Mouse (Mus musculus): ENCODE results near the gene Slc30a2. TPM values are rescaled to one million over a fixed set of nuclear protein-coding genes. Genes with fewer than 3 reads are reported as not detected.
A peak's percentile ranks its signal among the peaks of the same experiment; 100 is the strongest.

Slc30a2 gene
- total RNA-seq, 2 experiments from 2014 or later = 0.29 to 0.66 TPM

- DNase-seq = peak; percentile 67
These were observed 58.2 kb downstream of the Slc30a2 start for GRCm38 (mm10) chr4:134401181-134401661.

GRCm38 (mm10) chr4:134401856-134402570, 59.0 kb downstream of the Slc30a2 start:
- DNase-seq = no peak

- peak; percentile 23 for DNase-seq
These were observed 59.7 kb downstream of the Slc30a2 start for GRCm38 (mm10) chr4:134402571-134403262.

GRCm38 (mm10) chr4:134403721-134404120, 60.7 kb downstream of the Slc30a2 start:
- no peak for DNase-seq

Other genes with a start within 250 kb of the Slc30a2 start
- 1 to 10 TPM in 1 of 2 experiments, under 1 TPM in 1; 0.70 to 2.1 TPM for gene Cd52, start 248.1 kb upstream of the Slc30a2 start, total RNA-seq (2021)
- gene Ubxn11, start 240.6 kb upstream of the Slc30a2 start, total RNA-seq (2021) = 1 to 10 TPM in 1 of 2 experiments, under 1 TPM in 1; 0.73 to 1.7 TPM
- 10 to 100 TPM; 44.9 to 59.6 TPM for gene Sh3bgrl3, start 214.4 kb upstream of the Slc30a2 start, total RNA-seq (2021)
- gene Cep85, start 156.1 kb upstream of the Slc30a2 start, total RNA-seq (2021) = 10 to 100 TPM; 50.5 to 55.0 TPM
- not detected for gene Gm7534, start 140.2 kb upstream of the Slc30a2 start, total RNA-seq (2021)
- 1 to 10 TPM in 1 of 2 experiments, not detected in 1; 1.1 TPM for gene Catsper4, start 115.8 kb upstream of the Slc30a2 start, total RNA-seq (2021)
- gene Cnksr1, start 104.8 kb upstream of the Slc30a2 start, total RNA-seq (2021) = 1 to 10 TPM; 3.3 to 5.2 TPM
- not detected for gene E130218I03Rik, start 99.5 kb upstream of the Slc30a2 start, total RNA-seq (2021)
- gene Zfp593, start 97.6 kb upstream of the Slc30a2 start, total RNA-seq (2021) = 1 to 10 TPM; 3.4 to 4.3 TPM
- not detected for gene Gm30191, start 96.2 kb upstream of the Slc30a2 start, total RNA-seq (2021)
- gene Grrp1, start 89.1 kb upstream of the Slc30a2 start, total RNA-seq (2021) = 1 to 10 TPM; 5.1 to 6.0 TPM
- gene Pdik1l, start 55.3 kb upstream of the Slc30a2 start, total RNA-seq (2021) = 1 to 10 TPM; 5.8 to 8.4 TPM
- gene Trim63, start 28.1 kb upstream of the Slc30a2 start, total RNA-seq (2021) = 100 to 1,000 TPM in 1 of 2 experiments, 10 to 100 TPM in 1; 78.5 to 107 TPM
- gene Extl1, start 40.7 kb downstream of the Slc30a2 start, total RNA-seq (2021) = 10 to 100 TPM; 24.7 to 27.4 TPM
- 1 to 10 TPM; 2.4 to 2.9 TPM for gene Pafah2, start 53.1 kb downstream of the Slc30a2 start, total RNA-seq (2021)
- 10 to 100 TPM; 71.2 to 74.5 TPM for gene Stmn1, start 125.1 kb downstream of the Slc30a2 start, total RNA-seq (2021)
- 1 to 10 TPM; 6.5 to 6.8 TPM for gene Paqr7, start 153.5 kb downstream of the Slc30a2 start, total RNA-seq (2021)
- gene Aunip, start 167.8 kb downstream of the Slc30a2 start, total RNA-seq (2021) = 1 to 10 TPM in 1 of 2 experiments, under 1 TPM in 1; 0.99 to 1.2 TPM
- 100 to 1,000 TPM; 113 to 129 TPM for gene Mtfr1l, start 192.2 kb downstream of the Slc30a2 start, total RNA-seq (2021)
- gene Selenon, start 209.0 kb downstream of the Slc30a2 start, total RNA-seq (2021) = 10 to 100 TPM; 22.3 to 28.7 TPM